Mouse (Mus musculus) embryonic facial prominence, embryonic 15.5 days (tissue): ENCODE measurements around the gene Peli1. TPM values are rescaled to one million over a fixed set of nuclear protein-coding genes. Genes with fewer than 3 reads are reported as not detected.

Experiments used
- ATAC-seq: fragments of 200-750 bp; cut with Nextera tagmentation; 2 replicates; pipeline ENCODE4 v1.8.0; 2017; ENCODE audit warnings: low read depth, moderate TSS enrichment; ENCODE audit not compliant: insufficient number of reproducible peaks, low FRiP score, low TSS enrichment
- H3K27ac ChIP-seq: fragments of 300-500 bp; sonication (generic); replicated peaks from 2 replicates; pipeline ENCODE4 v1.5.1; 2015; ENCODE audit warnings: mild to moderate bottlenecking, inconsistent platforms
- H3K27me3 ChIP-seq: fragments of 300-500 bp; sonication (generic); 2 replicates; pipeline ENCODE4 v1.6.1; 2015; ENCODE audit warnings: inconsistent platforms
- H3K36me3 ChIP-seq: fragments of 300-500 bp; sonication (generic); 2 replicates; pipeline ENCODE4 v1.6.1; 2015; ENCODE audit warnings: mild to moderate bottlenecking, inconsistent platforms
- H3K4me1 ChIP-seq: fragments of 300-500 bp; sonication (generic); 2 replicates; pipeline ENCODE4 v1.6.1; 2015; ENCODE audit warnings: inconsistent platforms
- H3K4me2 ChIP-seq: fragments of 300-500 bp; sonication (generic); replicated peaks from 2 replicates; pipeline ENCODE4 v1.6.1; 2015; ENCODE audit warnings: mild to moderate bottlenecking, inconsistent platforms
- H3K4me3 ChIP-seq: fragments of 300-500 bp; sonication (generic); replicated peaks from 2 replicates; pipeline ENCODE4 v1.5.1; 2015; ENCODE audit warnings: mild to moderate bottlenecking, inconsistent platforms
- H3K9ac ChIP-seq: fragments of 300-500 bp; sonication (generic); 2 replicates; pipeline ENCODE4 v1.6.1; 2015; ENCODE audit warnings: inconsistent platforms
- H3K9me3 ChIP-seq: fragments of 300-500 bp; sonication (generic); replicated peaks from 2 replicates; pipeline ENCODE4 v1.6.1; 2016; ENCODE audit warnings: inconsistent platforms
- WGBS: fragments of 180-500 bp; shearing (Covaris S2); methylation state at CpG from one replicate; pipeline ENCODE4 v1.1.7; 2015; 5-methylcytosine and 5-hydroxymethylcytosine counted together
- polyA plus RNA-seq: library from polyadenylated mRNA; unstranded; fragments of >200 nt; fragmentation: Nextera tagmentation; extraction: Ambion mirVana; gene quantifications from 2 replicates; pipeline ENCODE4 v1.2.1, GENCODE M21; 2015

Peli1 gene
- polyA plus RNA-seq, 1 experiment from 2014 or later, result 43.3 TPM

GRCm38 (mm10) chr11:21061431-21061830 is 29.7 kb upstream of the Peli1 start:
- H3K9ac ChIP-seq, result no peak overlapping the region
- no peak overlapping the region for H3K4me3 ChIP-seq
- ATAC-seq, result no peak
- H3K9me3 ChIP-seq, result no peaks in the 10 kb centered on the region
- H3K4me1 ChIP-seq, result no peaks in the 10 kb centered on the region; the same call in 1 of the 2 replicates
- H3K36me3 ChIP-seq, result no peaks in the 10 kb centered on the region
- H3K27ac ChIP-seq, result no peak overlapping the region
- H3K4me2 ChIP-seq, result no peak overlapping the region
- WGBS, result 78% methylated on average over 8 of the region's 8 CpGs
- H3K27me3 ChIP-seq, result no peaks in the 10 kb centered on the region

- no peak overlapping the region for H3K4me3 ChIP-seq
- no peak overlapping the region for H3K4me2 ChIP-seq
- no peaks in the 10 kb centered on the region; the same call in 1 of the 2 replicates for H3K4me1 ChIP-seq
- H3K27me3 ChIP-seq, result no peaks in the 10 kb centered on the region
- H3K9me3 ChIP-seq, result no peaks in the 10 kb centered on the region
- WGBS, result 90% methylated on average over 2 of the region's 2 CpGs
- no peak overlapping the region for H3K9ac ChIP-seq
- H3K27ac ChIP-seq, result no peak overlapping the region
- H3K36me3 ChIP-seq, result no peaks in the 10 kb centered on the region
- ATAC-seq, result no peak
These were observed 29.0 kb upstream of the Peli1 start for GRCm38 (mm10) chr11:21062071-21062470.

- H3K4me1 ChIP-seq, result no peaks in the 10 kb centered on the region; the same call in 1 of the 2 replicates
- H3K4me3 ChIP-seq, result no peak overlapping the region
- no peaks in the 10 kb centered on the region for H3K36me3 ChIP-seq
- no peaks in the 10 kb centered on the region for H3K27me3 ChIP-seq
- H3K4me2 ChIP-seq, result no peak overlapping the region
- H3K9ac ChIP-seq, result no peak overlapping the region
- 84% methylated on average over 3 of the region's 3 CpGs for WGBS
- H3K27ac ChIP-seq, result no peak overlapping the region
- no peak for ATAC-seq
- H3K9me3 ChIP-seq, result no peaks in the 10 kb centered on the region
These were observed 27.8 kb upstream of the Peli1 start for GRCm38 (mm10) chr11:21063271-21063670.

GRCm38 (mm10) chr11:21079400-21079799 is 11.7 kb upstream of the Peli1 start:
- Histone ChIP-seq H3K36me3 (no peaks in the 10 kb centered on the region), H3K4me3 (no peak overlapping the region), H3K27me3 (no peaks in the 10 kb centered on the region), H3K4me1 (no peaks in the 10 kb centered on the region), H3K27ac (no peak overlapping the region), H3K9me3 (no peaks in the 10 kb centered on the region), H3K9ac (no peak overlapping the region), H3K4me2 (no peak overlapping the region)
- ATAC-seq, result no peak
- 65% methylated on average over 2 of the region's 2 CpGs for WGBS

GRCm38 (mm10) chr11:21079851-21080362 is 11.2 kb upstream of the Peli1 start:
- H3K9ac ChIP-seq, result no peak overlapping the region
- H3K4me1 ChIP-seq, result no peaks in the 10 kb centered on the region
- no peaks in the 10 kb centered on the region for H3K9me3 ChIP-seq
- H3K27me3 ChIP-seq, result no peaks in the 10 kb centered on the region
- WGBS, result 44% methylated on average over 3 of the region's 3 CpGs
- H3K36me3 ChIP-seq, result no peaks in the 10 kb centered on the region
- H3K27ac ChIP-seq, result no peak overlapping the region
- no peak for ATAC-seq
- no peak overlapping the region for H3K4me3 ChIP-seq
- H3K4me2 ChIP-seq, result no peak overlapping the region

DNA sequence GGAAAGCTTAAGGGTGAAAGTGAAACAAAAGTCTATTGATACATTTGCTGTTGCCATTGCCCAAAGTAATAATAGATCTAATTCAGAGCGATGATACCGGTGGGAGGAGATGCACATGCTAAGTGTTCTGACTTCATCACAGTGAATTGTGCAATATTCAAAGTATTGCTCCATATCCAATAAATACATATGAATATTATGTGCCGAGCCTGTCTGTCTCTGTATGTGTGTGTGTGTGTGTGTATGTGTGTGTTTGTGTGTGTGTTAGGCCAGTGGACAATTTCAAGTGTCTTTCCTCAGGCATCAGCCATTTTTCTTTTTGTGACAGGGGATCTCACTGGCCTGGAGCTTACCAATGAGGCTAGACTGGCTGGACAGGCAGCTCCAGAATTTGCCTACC is 9.9 kb upstream of the Peli1 start:
- Histone ChIP-seq H3K27me3 (no peaks in the 10 kb centered on the region), H3K36me3 (no peaks in the 10 kb centered on the region), H3K4me3 (no peak overlapping the region), H3K4me1 (no peaks in the 10 kb centered on the region), H3K27ac (no peak overlapping the region), H3K4me2 (no peak overlapping the region), H3K9ac (no peak overlapping the region), H3K9me3 (no peaks in the 10 kb centered on the region)
- ATAC-seq, result no peak
- WGBS, result 74% methylated on average over 3 of the region's 3 CpGs

DNA sequence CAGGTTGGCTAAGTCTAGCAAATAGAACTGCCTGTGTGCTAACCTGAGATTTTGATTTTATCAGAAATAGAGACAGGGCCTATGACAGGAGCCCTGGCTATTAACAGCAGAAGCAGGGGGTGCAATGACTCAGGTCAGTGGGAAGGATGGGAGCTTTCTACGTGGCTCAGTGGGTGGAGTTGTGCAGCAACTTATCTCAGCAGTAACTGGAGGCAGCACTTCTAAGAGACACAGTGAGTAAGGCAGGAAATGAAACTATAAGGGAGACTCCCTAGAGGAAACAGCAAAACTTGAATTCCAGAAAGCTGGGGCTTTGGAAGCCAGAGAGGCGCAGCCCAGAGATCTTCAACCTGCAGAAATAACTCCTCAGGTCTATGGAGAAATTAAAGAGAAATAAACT is 8.4 kb upstream of the Peli1 start:
- 44% methylated on average over 2 of the region's 2 CpGs for WGBS
- Histone ChIP-seq H3K9ac (no peak overlapping the region), H3K27me3 (no peaks in the 10 kb centered on the region), H3K4me1 (no peaks in the 10 kb centered on the region), H3K4me2 (no peak overlapping the region), H3K27ac (no peak overlapping the region), H3K36me3 (no peaks in the 10 kb centered on the region), H3K9me3 (no peaks in the 10 kb centered on the region), H3K4me3 (no peak overlapping the region)
- no peak for ATAC-seq

- Histone ChIP-seq H3K4me2 (no peak overlapping the region), H3K4me1 (peaks cover 5% of the 10 kb centered on the region)
- 50% methylated on average over 2 of the region's 2 CpGs for WGBS
These were observed 2.7 kb upstream of the Peli1 start for GRCm38 (mm10) chr11:21088356-21088755.

GRCm38 (mm10) chr11:21089571-21089970 is 1.5 kb upstream of the Peli1 start:
- no peak overlapping the region for H3K4me2 ChIP-seq
- no peak for ATAC-seq
- no peak overlapping the region for H3K9ac ChIP-seq
- 53% methylated on average over 4 of the region's 4 CpGs for WGBS
- H3K27me3 ChIP-seq, result no peaks in the 10 kb centered on the region
- H3K4me3 ChIP-seq, result no peak overlapping the region
- no peaks in the 10 kb centered on the region for H3K9me3 ChIP-seq
- peaks cover 12% of the 10 kb centered on the region for H3K4me1 ChIP-seq
- no peak overlapping the region for H3K27ac ChIP-seq
- H3K36me3 ChIP-seq, result no peaks in the 10 kb centered on the region

More at GRCm38 (mm10) chr11:21088356-21088755, 2.7 kb upstream of the Peli1 start:
- Histone ChIP-seq H3K9me3 (no peaks in the 10 kb centered on the region), H3K27ac (no peak overlapping the region), H3K9ac (no peak overlapping the region), H3K27me3 (no peaks in the 10 kb centered on the region), H3K4me3 (no peak overlapping the region), H3K36me3 (no peaks in the 10 kb centered on the region)
- no peak for ATAC-seq

DNA sequence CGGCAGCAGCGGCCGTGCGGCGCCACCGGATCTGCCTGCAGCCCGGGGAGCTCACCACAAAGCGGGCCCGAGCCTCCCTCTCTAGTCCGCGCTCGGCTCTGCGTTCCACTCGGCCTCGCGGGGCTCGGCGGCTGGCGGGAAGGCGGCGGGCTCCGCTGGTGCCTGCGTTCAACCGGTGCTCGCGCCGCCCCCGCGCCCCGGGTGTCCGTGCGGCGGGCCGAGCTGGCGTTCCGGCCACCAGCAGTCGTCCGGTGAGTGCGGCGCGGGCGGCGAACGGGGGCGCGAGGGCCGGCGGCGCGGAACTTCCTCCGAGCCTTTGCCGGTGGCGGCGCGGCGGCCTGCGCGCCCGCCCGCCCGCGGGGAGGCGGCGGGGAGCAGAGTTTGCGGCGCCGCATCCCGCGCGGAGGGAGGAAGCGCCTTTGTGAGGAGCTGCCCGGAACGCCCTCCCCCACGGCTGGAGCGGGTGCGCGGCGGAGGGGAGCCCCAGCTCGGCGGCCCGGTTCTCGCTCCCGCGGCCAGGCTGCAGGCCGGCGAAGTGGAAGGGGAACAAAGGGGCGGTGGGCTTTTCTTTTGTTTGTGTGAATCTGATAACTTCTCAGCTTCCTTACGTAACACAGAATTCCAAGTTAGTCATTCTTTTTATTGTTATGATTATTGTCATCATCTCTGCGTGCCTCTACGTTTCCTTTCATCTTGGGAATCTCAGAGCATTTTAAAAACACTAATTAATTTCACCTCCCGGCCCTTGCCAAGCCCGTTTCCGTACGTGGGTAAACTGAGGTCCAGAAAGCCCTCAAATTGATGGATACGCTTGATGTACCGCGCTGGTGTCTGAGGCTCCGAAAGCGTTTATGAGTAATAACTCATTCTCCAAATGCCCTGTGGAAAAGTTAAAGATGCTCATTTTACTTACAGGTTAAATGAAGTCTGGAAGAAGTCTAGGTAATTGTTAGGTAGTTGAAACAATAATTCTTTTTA is 626 bp downstream of the Peli1 start:
- Histone ChIP-seq H3K36me3 (no peaks in the 10 kb centered on the region), H3K4me3 (peak overlapping the region; percentile 89), H3K9ac (peak overlapping the region; percentile 94), H3K27me3 (no peaks in the 10 kb centered on the region), H3K4me1 (peaks cover 12% of the 10 kb centered on the region), H3K4me2 (peak overlapping the region; percentile 55), H3K27ac (peak overlapping the region; percentile 99), H3K9me3 (no peaks in the 10 kb centered on the region)
- peak; percentile 66 for ATAC-seq
- WGBS, result under 1% methylated on average over 77 of the region's 99 CpGs

GRCm38 (mm10) chr11:21092621-21093020 is 1.5 kb downstream of the Peli1 start:
- Histone ChIP-seq H3K4me3 (peak overlapping the region; percentile 89), H3K27me3 (no peaks in the 10 kb centered on the region), H3K4me1 (peaks cover 12% of the 10 kb centered on the region), H3K9ac (no peak overlapping the region; the same call in 1 of the 2 replicates), H3K36me3 (no peaks in the 10 kb centered on the region), H3K27ac (no peak overlapping the region), H3K9me3 (no peaks in the 10 kb centered on the region), H3K4me2 (peak overlapping the region; percentile 55)
- no peak for ATAC-seq
- WGBS, result 7% methylated on average over 7 of the region's 7 CpGs
